Mouse (Mus musculus) cerebellum, adult 2 months (tissue): Measurements from ENCODE around the gene Negr1. TPM values are rescaled to one million over a fixed set of nuclear protein-coding genes. Genes with fewer than 3 reads are reported as not detected.
A peak's percentile ranks its signal among the peaks of the same experiment; 100 is the strongest.

Source experiments
- DNase-seq, 2 experiments: peaks; one replicate each; pipeline ENCODE4 v3.0.0; 2021
- H3K27ac ChIP-seq: fragments of 200-500 bp; 2 replicates; pipeline ENCODE4 v1.5.1; 2012; ENCODE audit warnings: low read length, control low read depth, inconsistent platforms; ENCODE audit not compliant: insufficient read depth
- H3K27me3 ChIP-seq: fragments of 200-500 bp; 2 replicates; pipeline ENCODE4 v1.6.1; 2012; ENCODE audit warnings: inconsistent platforms, mild to moderate bottlenecking, low read length, moderate library complexity; ENCODE audit not compliant: control insufficient read depth, insufficient read depth
- H3K4me1 ChIP-seq: fragments of 200-500 bp; 2 replicates; pipeline ENCODE4 v1.6.1; 2011; ENCODE audit warnings: low read length; ENCODE audit not compliant: control insufficient read depth, insufficient read depth
- H3K4me3 ChIP-seq: fragments of 200-500 bp; replicated peaks from 2 replicates; pipeline ENCODE3; 2011; ENCODE audit warnings: mild to moderate bottlenecking, low read depth, low read length, control low read depth; ENCODE audit not compliant: insufficient read depth
- CTCF ChIP-seq: fragments of 200-500 bp; IDR thresholded peaks from 2 replicates; pipeline ENCODE4 v1.5.1; 2011; ENCODE audit warnings: low read depth, mild to moderate bottlenecking, control low read depth, low read length, moderate library complexity, borderline replicate concordance; ENCODE audit not compliant: insufficient read depth
- POLR2A ChIP-seq: fragments of 200-500 bp; IDR thresholded peaks from 2 replicates; pipeline ENCODE4 v1.6.1; 2011; ENCODE audit warnings: low read length, control low read depth, borderline replicate concordance; ENCODE audit not compliant: insufficient read depth
- WGBS: fragments of 180-500 bp; shearing (Covaris S2); methylation state at CpG from one replicate; pipeline ENCODE4 v1.1.7; 2018; 5-methylcytosine and 5-hydroxymethylcytosine counted together
- polyA plus RNA-seq: library from polyadenylated mRNA; depleted of rRNA; stranded (reverse); fragments of >200 nt; gene quantifications from 2 replicates; pipeline ENCODE4 v1.2.3, GENCODE M21; 2012

The Negr1 gene
- polyA plus RNA-seq, 1 experiment, result 83.3 TPM

GRCm38 (mm10) chr3:156816938-156817337, 255.3 kb downstream of the Negr1 start:
- H3K27ac ChIP-seq, result no peak overlapping the region
- DNase-seq, result no peak
- no peaks in the 10 kb centered on the region for H3K27me3 ChIP-seq
- H3K4me1 ChIP-seq, result no peaks in the 10 kb centered on the region
- H3K4me3 ChIP-seq, result no peak overlapping the region
- TF ChIP-seq POLR2A (no peak), CTCF (no peak)

GRCm38 (mm10) chr3:156817452-156817851, 255.9 kb downstream of the Negr1 start:
- Histone ChIP-seq H3K27me3 (no peaks in the 10 kb centered on the region), H3K27ac (no peak overlapping the region), H3K4me3 (no peak overlapping the region), H3K4me1 (no peaks in the 10 kb centered on the region)
- DNase-seq, result no peak
- no peak for TF ChIP-seq CTCF
- TF ChIP-seq POLR2A, result no peak
- WGBS, result 95% methylated on average over 6 of the region's 6 CpGs

- no peaks in the 10 kb centered on the region for H3K27me3 ChIP-seq
- H3K4me3 ChIP-seq, result no peak overlapping the region
- no peak for TF ChIP-seq POLR2A
- TF ChIP-seq CTCF, result no peak
- no peak overlapping the region for H3K27ac ChIP-seq
- DNase-seq, result no peak
- WGBS, result 81% methylated on average over 3 of the region's 3 CpGs
- H3K4me1 ChIP-seq, result peaks cover 5% of the 10 kb centered on the region
Observed at GRCm38 (mm10) chr3:156823039-156823438, 261.4 kb downstream of the Negr1 start.

GRCm38 (mm10) chr3:156833920-156834319, 272.3 kb downstream of the Negr1 start:
- H3K4me1 ChIP-seq, result peaks cover 3% of the 10 kb centered on the region; the same call in 1 of the 2 replicates
- DNase-seq, result no peak
- no peak overlapping the region for H3K4me3 ChIP-seq
- no peak overlapping the region for H3K27ac ChIP-seq
- TF ChIP-seq POLR2A (no peak), CTCF (no peak)
- WGBS, result 76% methylated on average over 3 of the region's 3 CpGs
- H3K27me3 ChIP-seq, result no peaks in the 10 kb centered on the region

- Histone ChIP-seq H3K4me3 (no peak overlapping the region), H3K4me1 (peaks cover 3% of the 10 kb centered on the region; the same call in 1 of the 2 replicates), H3K27ac (no peak overlapping the region), H3K27me3 (no peaks in the 10 kb centered on the region)
- 76% methylated on average over 2 of the region's 2 CpGs for WGBS
- TF ChIP-seq POLR2A (no peak), CTCF (no peak)
- no peak for DNase-seq
Observed at GRCm38 (mm10) chr3:156838550-156838949, 277.0 kb downstream of the Negr1 start.

GRCm38 (mm10) chr3:156848385-156848784, 286.8 kb downstream of the Negr1 start:
- no peak overlapping the region for H3K27ac ChIP-seq
- H3K27me3 ChIP-seq, result no peaks in the 10 kb centered on the region
- TF ChIP-seq CTCF, result no peak
- TF ChIP-seq POLR2A, result no peak
- H3K4me3 ChIP-seq, result no peak overlapping the region
- peak in 1 of 2 experiments; percentile 44 for DNase-seq
- peaks cover 17% of the 10 kb centered on the region; the same call in 1 of the 2 replicates for H3K4me1 ChIP-seq
- 49% methylated on average over 2 of the region's 2 CpGs for WGBS

- Histone ChIP-seq H3K27ac (peak overlapping the region; percentile 59), H3K4me1 (peaks cover 14% of the 10 kb centered on the region; the same call in 1 of the 2 replicates), H3K4me3 (no peak overlapping the region), H3K27me3 (no peaks in the 10 kb centered on the region)
- TF ChIP-seq CTCF, result no peak
- TF ChIP-seq POLR2A, result no peak
- DNase-seq, result peak; percentile 66 to 81
- 5% methylated on average over 3 of the region's 3 CpGs for WGBS
Observed at GRCm38 (mm10) chr3:156851921-156852320, 290.3 kb downstream of the Negr1 start.

- WGBS, result 62% methylated on average over 3 of the region's 3 CpGs
- Histone ChIP-seq H3K4me3 (no peak overlapping the region), H3K27me3 (no peaks in the 10 kb centered on the region), H3K27ac (no peak overlapping the region), H3K4me1 (peaks cover 8% of the 10 kb centered on the region)
- TF ChIP-seq POLR2A (no peak), CTCF (no peak)
- DNase-seq, result no peak
Observed at GRCm38 (mm10) chr3:156870239-156870921, 308.8 kb downstream of the Negr1 start.

- 45% methylated on average over 2 of the region's 2 CpGs for WGBS
Observed at GRCm38 (mm10) chr3:156870922-156871257, 309.3 kb downstream of the Negr1 start.

More at GRCm38 (mm10) chr3:156870922-156871257, 309.3 kb downstream of the Negr1 start:
- TF ChIP-seq CTCF (no peak), POLR2A (no peak)
- H3K27me3 ChIP-seq, result no peaks in the 10 kb centered on the region
- peaks cover 8% of the 10 kb centered on the region for H3K4me1 ChIP-seq
- DNase-seq, result no peak
- H3K27ac ChIP-seq, result no peak overlapping the region
- H3K4me3 ChIP-seq, result no peak overlapping the region
